Mouse (Mus musculus) bone marrow, adult 2 months (tissue): ENCODE measurements around the gene Scn8a.

Experiments used
- CTCF ChIP-seq: fragments of 200-500 bp; IDR thresholded peaks from 2 replicates; pipeline ENCODE4 v1.5.1; 2011; ENCODE audit warnings: low read length, control low read depth; ENCODE audit not compliant: control insufficient read depth, insufficient read depth
- POLR2A ChIP-seq: fragments of 200-500 bp; IDR thresholded peaks from 2 replicates; pipeline ENCODE4 v1.6.1; 2011; ENCODE audit warnings: low read depth, mild to moderate bottlenecking, control low read depth, low read length, borderline replicate concordance; ENCODE audit not compliant: control insufficient read depth

DNA sequence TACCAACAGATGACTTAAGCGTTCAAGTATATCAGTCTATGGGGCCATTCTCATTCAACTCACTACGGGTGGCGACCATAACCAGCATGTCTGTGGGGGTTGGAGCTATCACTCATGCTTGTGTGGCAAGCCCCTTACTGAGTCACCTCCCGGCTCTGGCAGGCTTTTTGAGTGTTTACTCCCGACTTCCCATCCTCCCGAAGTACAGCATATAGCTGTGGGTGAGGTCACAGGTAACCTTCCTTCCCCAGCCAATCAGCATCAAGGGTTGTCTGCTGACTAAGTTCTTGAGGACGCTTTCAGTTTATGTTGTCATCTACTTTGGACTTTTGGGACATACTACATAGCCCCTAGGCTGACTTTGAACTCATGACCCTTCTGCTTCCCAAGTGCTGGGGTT is 25.3 kb upstream of the Scn8a start:
- TF ChIP-seq POLR2A (no peak), CTCF (no peak)
